Mouse (Mus musculus) MEL (cell line): ENCODE results near the gene Rora. TPM values are rescaled to one million over a fixed set of nuclear protein-coding genes. Genes with fewer than 3 reads are reported as not detected.

Experiments used
- DNase-seq: peaks from one replicate; pipeline ENCODE4 v3.0.0; 2011; ENCODE audit warnings: low read depth, low spot score
- H3K27ac ChIP-seq: 2 replicates; pipeline ENCODE4 v1.5.1; 2012; ENCODE audit warnings: low read depth, mild to moderate bottlenecking, control low read depth, low read length, moderate library complexity; ENCODE audit not compliant: control insufficient read depth
- H3K27me3 ChIP-seq, 2 experiments: fragments of 150-350 bp in 1 of 2; sonication (generic) in 1 of 2; 2 replicates each; pipeline ENCODE4 v1.6.1; 2012; ENCODE audit warnings: low read length in 2 of 2, mild to moderate bottlenecking in 2 of 2, improper control_type of control experiment in 1 of 2, moderate library complexity in 1 of 2; ENCODE audit not compliant: insufficient read depth in 2 of 2, control insufficient read depth in 1 of 2
- H3K36me3 ChIP-seq, 2 experiments: 2 replicates each; pipeline ENCODE4 v1.6.1; 2012 to 2014; ENCODE audit warnings: low read length in 2 of 2, improper control_type of control experiment in 1 of 2, inconsistent platforms in 1 of 2, mild to moderate bottlenecking in 1 of 2; ENCODE audit not compliant: insufficient read depth in 2 of 2, control insufficient read depth in 1 of 2
- H3K4me1 ChIP-seq, 2 experiments: fragments of 150-350 bp in 1 of 2; sonication (generic) in 1 of 2; 2 replicates each; pipeline ENCODE4 v1.6.1; 2012; ENCODE audit warnings: low read length in 2 of 2, improper control_type of control experiment in 1 of 2, mild to moderate bottlenecking in 1 of 2; ENCODE audit not compliant: insufficient read depth in 2 of 2, control insufficient read depth in 1 of 2
- H3K4me3 ChIP-seq, 2 experiments: fragments of 150-350 bp in 1 of 2; sonication (generic) in 1 of 2; 2 replicates each; pipeline ENCODE4 v1.5.1; 2012; ENCODE audit warnings: low read depth in 2 of 2, low read length in 2 of 2, mild to moderate bottlenecking in 2 of 2, moderate library complexity in 2 of 2, control low read depth in 1 of 2, improper control_type of control experiment in 1 of 2; ENCODE audit not compliant: control insufficient read depth in 1 of 2, insufficient read depth in 1 of 2
- H3K79me2 ChIP-seq: 2 replicates; pipeline ENCODE4 v1.6.1; 2012; ENCODE audit warnings: mild to moderate bottlenecking, low read length, moderate library complexity; ENCODE audit not compliant: control insufficient read depth, poor library complexity, insufficient read depth
- H3K9ac ChIP-seq: 2 replicates; pipeline ENCODE4 v1.6.1; 2012; ENCODE audit warnings: low read depth, mild to moderate bottlenecking, control low read depth, low read length, moderate library complexity; ENCODE audit not compliant: control insufficient read depth, poor library complexity, severe bottlenecking
- H3K9me3 ChIP-seq: fragments of 150-350 bp; sonication (generic); replicated peaks from 2 replicates; pipeline ENCODE4 v1.6.1; 2012; ENCODE audit warnings: mild to moderate bottlenecking, low read length, improper control_type of control experiment, moderate library complexity; ENCODE audit not compliant: insufficient read depth
- BHLHE40 ChIP-seq: IDR thresholded peaks from 2 replicates; pipeline ENCODE4 v1.6.1; 2012; ENCODE audit warnings: low read depth, mild to moderate bottlenecking, inconsistent platforms, low read length, improper control_type of control experiment, borderline replicate concordance
- CHD1 ChIP-seq: IDR thresholded peaks from 2 replicates; pipeline ENCODE4 v1.6.1; 2012; ENCODE audit warnings: low read depth, mild to moderate bottlenecking, inconsistent platforms, low read length, improper control_type of control experiment
- EP300 ChIP-seq, 2 experiments: IDR thresholded peaks; 2 replicates each; pipeline ENCODE4 v1.6.1; 2011; ENCODE audit warnings: improper control_type of control experiment in 2 of 2, low read length in 2 of 2, low read depth in 1 of 2, mild to moderate bottlenecking in 1 of 2
- ETS1 ChIP-seq: IDR thresholded peaks from 2 replicates; pipeline ENCODE4 v1.6.1; 2012; ENCODE audit warnings: low read depth, mild to moderate bottlenecking, inconsistent platforms, low read length, improper control_type of control experiment, moderate library complexity
- HCFC1 ChIP-seq: IDR thresholded peaks from 2 replicates; pipeline ENCODE4 v1.6.1; 2012; ENCODE audit warnings: low read depth, mild to moderate bottlenecking, inconsistent platforms, low read length, improper control_type of control experiment, moderate library complexity
- KAT2A ChIP-seq: conservative IDR thresholded peaks from 2 replicates; pipeline ENCODE4 v1.6.1; 2012; ENCODE audit warnings: low read depth, low read length, improper control_type of control experiment, inconsistent platforms
- MAX ChIP-seq: IDR thresholded peaks from 2 replicates; pipeline ENCODE4 v1.6.1; 2011; ENCODE audit warnings: low read length, improper control_type of control experiment
- MAZ ChIP-seq: IDR thresholded peaks from 2 replicates; pipeline ENCODE4 v1.6.1; 2012; ENCODE audit warnings: low read depth, mild to moderate bottlenecking, inconsistent platforms, low read length, improper control_type of control experiment
- MYC ChIP-seq: IDR thresholded peaks from 2 replicates; pipeline ENCODE4 v1.6.1; 2011; ENCODE audit warnings: low read depth, mild to moderate bottlenecking, low read length, improper control_type of control experiment, moderate library complexity
- NRF1 ChIP-seq: IDR thresholded peaks from 2 replicates; pipeline ENCODE4 v1.6.1; 2014; ENCODE audit warnings: low read depth, mild to moderate bottlenecking, inconsistent platforms, low read length, improper control_type of control experiment, moderate library complexity; ENCODE audit not compliant: poor library complexity, insufficient read depth, severe bottlenecking
- POLR2AphosphoS5 ChIP-seq: IDR thresholded peaks from 2 replicates; pipeline ENCODE4 v1.6.1; 2012; ENCODE audit warnings: low read depth, borderline replicate concordance, mild to moderate bottlenecking, inconsistent platforms, low read length, moderate library complexity, mixed read lengths
- RAD21 ChIP-seq: IDR thresholded peaks from 2 replicates; pipeline ENCODE4 v1.6.1; 2011; ENCODE audit warnings: mild to moderate bottlenecking, low read depth, low read length, improper control_type of control experiment
- RCOR1 ChIP-seq: IDR thresholded peaks from 2 replicates; pipeline ENCODE4 v1.6.1; 2012; ENCODE audit warnings: low read depth, mild to moderate bottlenecking, inconsistent platforms, low read length, improper control_type of control experiment
- SMC3 ChIP-seq: IDR thresholded peaks from 2 replicates; pipeline ENCODE4 v1.6.1; 2011; ENCODE audit warnings: low read depth, low read length, improper control_type of control experiment
- TAL1 ChIP-seq: IDR thresholded peaks from 2 replicates; pipeline ENCODE4 v1.6.1; 2012; ENCODE audit warnings: mild to moderate bottlenecking, inconsistent platforms, low read length, moderate library complexity, mixed read lengths
- TCF12 ChIP-seq: IDR thresholded peaks from 2 replicates; pipeline ENCODE4 v1.6.1; 2014; ENCODE audit warnings: low read depth, mild to moderate bottlenecking, inconsistent platforms, low read length, improper control_type of control experiment, moderate library complexity
- UBTF ChIP-seq: IDR thresholded peaks from 2 replicates; pipeline ENCODE4 v1.6.1; 2012; ENCODE audit warnings: low read depth, mild to moderate bottlenecking, inconsistent platforms, low read length, improper control_type of control experiment, moderate library complexity, borderline replicate concordance; ENCODE audit not compliant: insufficient read depth
- USF1 ChIP-seq: IDR thresholded peaks from 2 replicates; pipeline ENCODE4 v1.6.1; 2014; ENCODE audit warnings: low read depth, mild to moderate bottlenecking, inconsistent platforms, low read length, improper control_type of control experiment, moderate library complexity
- USF2 ChIP-seq, 2 experiments: IDR thresholded peaks; 2 replicates each; pipeline ENCODE4 v1.6.1; 2011 to 2012; ENCODE audit warnings: improper control_type of control experiment in 2 of 2, low read length in 2 of 2, borderline replicate concordance in 1 of 2, inconsistent platforms in 1 of 2, low read depth in 1 of 2, mild to moderate bottlenecking in 1 of 2; ENCODE audit not compliant: insufficient read depth in 1 of 2
- ZKSCAN1 ChIP-seq: IDR thresholded peaks from 2 replicates; pipeline ENCODE4 v1.6.1; 2012; ENCODE audit warnings: low read depth, mild to moderate bottlenecking, inconsistent platforms, low read length, improper control_type of control experiment, moderate library complexity
- ZMIZ1 ChIP-seq: IDR thresholded peaks from 2 replicates; pipeline ENCODE4 v1.6.1; 2012; ENCODE audit warnings: low read depth, mild to moderate bottlenecking, inconsistent platforms, low read length, improper control_type of control experiment, moderate library complexity
- polyA plus RNA-seq, 2 experiments: library from polyadenylated mRNA; stranded (reverse) in 1 of 2; unstranded in 1 of 2; fragments of >175 nt in 1 of 2; fragments of >200 nt in 1 of 2; gene quantifications; 2 replicates each; pipeline versions ENCODE4 v1.2.1 to v1.2.4; 2012; ENCODE audit warnings: low replicate concordance in 2 of 2, low read depth in 1 of 2; ENCODE audit not compliant: insufficient read length in 2 of 2, insufficient read depth in 1 of 2, missing spikeins in 1 of 2
- total RNA-seq: library from RNA; depleted of rRNA; stranded (reverse); fragments of 300-350 nt; gene quantifications from 2 replicates; pipeline ENCODE4 v1.2.3, GENCODE M21; 2012

Rora gene
- total and polyA plus RNA-seq, 3 experiments = not detected

- TF ChIP-seq HCFC1 (no peak), BHLHE40 (no peak)
- Histone ChIP-seq H3K79me2 (no peaks in the 10 kb centered on the region), H3K4me1 (no peaks in the 10 kb centered on the region), H3K27ac (no peak overlapping the region), H3K27me3 (no peaks in the 10 kb centered on the region), H3K9ac (no peak overlapping the region), H3K9me3 (no peaks in the 10 kb centered on the region), H3K4me3 (no peak overlapping the region), H3K36me3 (no peaks in the 10 kb centered on the region)
- no peak for DNase-seq
Measured at GRCm38 (mm10) chr9:69125787-69126161, 472.2 kb downstream of the Rora start.

- H3K9me3 ChIP-seq = no peaks in the 10 kb centered on the region
- no peak overlapping the region for H3K9ac ChIP-seq
- H3K4me3 ChIP-seq = no peak overlapping the region
- TF ChIP-seq CHD1 (no peak), USF2 (IDR thresholded peaks at IDR 0.05; ENCODE audit: borderline replicate concordance in 1 of 2, insufficient read depth in 1 of 2, low read depth in 1 of 2, low read length in 2 of 2) (no peak), USF1 (no peak), TAL1 (no peak), ZMIZ1 (no peak), POLR2AphosphoS5 (no peak), NRF1 (no peak), SMC3 (no peak), MYC (no peak), MAZ (no peak), MAX (no peak), RCOR1 (no peak), TCF12 (no peak), HCFC1 (no peak), ZKSCAN1 (no peak), ETS1 (no peak), KAT2A (no peak), UBTF (no peak), EP300 (IDR thresholded peaks at IDR 0.05; ENCODE audit: low read depth in 1 of 2, low read length in 2 of 2) (no peak), RAD21 (no peak)
- no peaks in the 10 kb centered on the region for H3K4me1 ChIP-seq
- H3K79me2 ChIP-seq = no peaks in the 10 kb centered on the region
- H3K27ac ChIP-seq = no peak overlapping the region
- H3K27me3 ChIP-seq = no peaks in the 10 kb centered on the region
- no peaks in the 10 kb centered on the region for H3K36me3 ChIP-seq
- no peak for DNase-seq
Measured at GRCm38 (mm10) chr9:69126595-69126994, 473.0 kb downstream of the Rora start.
